Mouse (Mus musculus): ENCODE measurements around the gene Runx3.
"Not testable (repeated sequence)": the region's sequence is repeated elsewhere in the genome, so short reads cannot be mapped to it uniquely, and the experiment has no call there.

Runx3 gene

DNA sequence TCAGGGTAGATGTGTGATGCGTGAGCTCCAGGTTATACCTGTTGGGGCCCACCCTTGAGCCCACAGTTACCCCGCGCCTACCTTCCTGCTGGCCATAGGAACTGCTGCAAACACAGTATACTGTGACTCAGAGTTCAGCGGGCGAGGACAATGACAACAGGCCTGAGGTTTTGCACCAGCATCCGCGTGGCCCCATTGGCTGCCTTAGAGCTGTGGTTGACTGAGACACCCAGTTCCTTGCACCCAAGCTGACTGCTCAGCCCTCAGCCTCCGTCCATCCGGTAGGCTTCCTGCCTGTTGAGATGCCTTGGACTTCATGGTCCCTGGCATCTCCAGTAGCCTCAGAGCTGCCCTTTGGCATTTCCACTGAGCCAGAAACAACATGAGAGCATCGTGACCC lies 48.6 kb downstream of the Runx3 start:
- no peak for DNase-seq (ENCODE audit: low spot score in 2 of 2)

DNA sequence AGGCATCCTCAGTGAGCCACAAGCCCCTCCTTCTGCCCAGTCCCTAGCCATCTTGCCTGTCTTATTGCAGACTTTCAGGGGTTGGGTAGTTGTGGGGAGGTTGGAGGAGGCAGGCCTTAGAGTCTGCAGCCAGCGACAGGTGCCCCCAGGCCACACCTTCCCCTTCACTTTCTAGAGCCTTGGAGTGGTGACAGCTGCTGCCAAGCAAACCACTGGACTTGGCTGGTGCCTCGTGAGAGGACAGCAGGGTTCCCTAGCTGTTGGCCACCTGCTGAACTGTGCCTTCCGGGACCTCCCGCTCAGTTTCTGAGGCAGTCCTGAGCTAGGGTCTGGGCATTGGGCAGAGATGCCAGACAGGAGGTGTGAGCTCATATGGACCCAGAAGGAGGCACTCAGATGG lies 49.0 kb downstream of the Runx3 start:
- DNase-seq (ENCODE audit: low spot score in 2 of 2): no peak

DNA sequence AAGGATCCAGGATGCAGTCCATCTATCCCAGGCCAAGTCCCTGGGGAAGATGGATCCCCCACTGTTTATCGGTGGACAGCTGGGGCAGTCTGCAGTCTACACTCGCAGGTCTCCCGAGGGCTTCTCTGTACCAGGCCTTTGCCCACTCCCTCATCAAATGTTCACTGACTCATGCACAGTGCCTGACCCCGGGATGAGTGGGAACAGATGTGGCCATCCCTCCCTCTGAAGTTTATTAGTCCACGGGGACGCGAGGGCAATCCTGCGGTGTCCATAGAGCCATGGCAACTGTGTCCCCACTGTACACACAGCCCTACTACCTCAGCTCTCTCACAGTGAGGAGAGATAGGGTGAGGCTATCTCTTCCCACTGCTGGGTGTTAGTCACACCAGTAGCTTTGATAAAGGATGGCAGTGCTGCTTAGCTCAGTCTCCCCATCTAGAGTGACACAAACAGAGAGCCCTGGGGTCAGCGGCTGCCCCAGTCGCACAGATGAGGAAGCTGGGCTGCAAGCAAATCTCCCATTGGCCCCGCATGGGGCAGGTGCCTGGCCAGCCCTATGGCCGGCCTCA lies 50.9 kb downstream of the Runx3 start:
- DNase-seq (ENCODE audit: low spot score in 2 of 2): no peak

DNA sequence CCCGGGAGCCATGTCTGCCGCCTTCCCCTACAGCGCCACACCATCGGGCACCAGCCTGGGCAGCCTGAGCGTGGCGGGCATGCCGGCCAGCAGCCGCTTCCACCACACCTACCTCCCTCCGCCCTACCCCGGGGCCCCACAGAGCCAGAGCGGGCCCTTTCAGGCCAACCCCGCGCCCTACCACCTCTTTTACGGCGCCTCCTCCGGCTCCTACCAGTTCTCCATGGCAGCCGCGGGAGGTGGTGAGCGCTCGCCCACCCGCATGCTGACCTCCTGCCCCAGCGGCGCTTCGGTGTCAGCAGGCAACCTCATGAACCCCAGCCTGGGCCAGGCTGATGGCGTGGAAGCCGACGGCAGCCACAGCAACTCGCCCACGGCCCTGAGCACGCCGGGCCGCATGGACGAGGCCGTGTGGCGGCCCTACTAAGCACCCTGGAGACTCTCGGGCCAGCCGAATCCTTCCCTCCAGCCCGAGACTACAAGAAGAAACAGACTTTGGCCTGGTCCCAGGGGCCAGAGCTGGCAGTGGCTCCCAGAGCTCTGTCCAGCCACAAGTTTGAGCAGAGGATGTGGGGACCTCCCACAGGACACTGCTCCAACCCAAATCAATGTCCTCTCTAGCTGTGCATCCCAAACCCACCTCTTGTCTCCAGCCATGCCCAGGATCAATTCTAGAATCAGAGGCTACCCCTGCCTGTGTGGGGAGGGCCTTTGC lies 55.1 kb downstream of the Runx3 start:
- DNase-seq (ENCODE audit: low spot score in 2 of 2): no peak

GRCm38 (mm10) chr4:135177568-135177967 lies 57.1 kb downstream of the Runx3 start:
- DNase-seq (ENCODE audit: low spot score in 2 of 2): no peak

DNA sequence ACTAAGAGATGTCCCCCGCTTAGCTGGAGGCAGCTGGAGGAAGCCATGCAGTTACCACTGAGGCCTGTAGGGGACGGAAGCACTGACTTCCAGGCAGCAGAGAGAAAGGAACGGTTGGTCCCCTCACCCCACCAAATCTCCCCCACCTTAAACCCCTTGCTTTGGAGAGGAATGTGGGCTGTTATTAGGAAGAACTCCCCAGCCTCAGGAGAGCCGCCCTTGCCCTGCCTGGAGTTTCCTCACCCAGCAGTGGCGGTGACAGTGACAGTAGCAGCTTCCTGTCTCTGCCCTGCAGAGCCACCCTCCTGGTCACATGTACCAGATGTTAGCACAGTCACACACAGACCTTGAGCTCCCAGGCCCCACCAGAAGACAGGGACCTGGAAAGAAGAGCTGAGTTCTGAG lies 58.6 kb downstream of the Runx3 start:
- DNase-seq (ENCODE audit: low spot score in 2 of 2): no peak

DNA sequence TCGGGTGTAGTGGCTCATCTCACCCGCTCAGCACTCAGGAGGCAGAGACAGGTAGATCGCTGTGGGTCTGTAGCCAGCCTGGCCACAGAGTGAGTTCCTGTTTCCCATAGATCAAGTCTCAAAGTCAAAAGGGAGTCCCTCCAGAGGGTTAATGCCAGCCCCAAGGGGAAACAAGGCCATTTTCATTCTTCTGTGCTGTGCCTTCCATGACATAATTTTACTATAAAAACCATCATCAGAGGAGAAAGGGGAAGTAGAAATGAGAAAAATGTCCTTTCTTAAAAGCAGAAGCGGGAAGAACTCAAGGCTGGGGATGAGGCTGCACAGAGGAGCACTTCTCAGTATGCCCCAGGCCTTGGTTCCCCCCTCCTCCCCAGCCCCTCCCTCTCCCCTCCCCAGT lies 61.4 kb downstream of the Runx3 start:
- no peak for DNase-seq (ENCODE audit: low spot score in 2 of 2)

- DNase-seq (ENCODE audit: low spot score in 2 of 2): not testable (repeated sequence)
Observed at GRCm38 (mm10) chr4:135184277-135184676, 63.8 kb downstream of the Runx3 start.

GRCm38 (mm10) chr4:135189452-135190008 lies 69.1 kb downstream of the Runx3 start:
- no peak for DNase-seq (ENCODE audit: low spot score in 2 of 2)

DNA sequence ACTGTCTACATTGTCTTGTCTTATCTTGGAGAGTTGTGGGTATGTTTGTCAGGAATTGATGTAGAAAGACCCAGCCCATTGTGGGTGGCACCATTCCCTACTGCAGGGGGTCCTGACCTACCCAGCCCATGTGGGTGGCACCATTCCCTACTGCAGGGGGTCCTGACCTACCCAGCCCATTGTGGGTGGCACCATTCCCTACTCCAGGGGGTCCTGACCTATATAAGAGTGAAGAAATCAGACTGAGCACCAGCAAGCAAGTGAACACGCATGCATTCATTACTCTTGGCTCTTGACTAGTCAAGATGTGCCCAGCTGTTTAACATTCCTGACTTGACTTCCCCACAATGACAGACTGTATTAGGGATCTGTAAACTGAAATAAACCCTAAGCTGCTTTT lies 69.9 kb downstream of the Runx3 start:
- no peak for DNase-seq (ENCODE audit: low spot score in 2 of 2)

DNA sequence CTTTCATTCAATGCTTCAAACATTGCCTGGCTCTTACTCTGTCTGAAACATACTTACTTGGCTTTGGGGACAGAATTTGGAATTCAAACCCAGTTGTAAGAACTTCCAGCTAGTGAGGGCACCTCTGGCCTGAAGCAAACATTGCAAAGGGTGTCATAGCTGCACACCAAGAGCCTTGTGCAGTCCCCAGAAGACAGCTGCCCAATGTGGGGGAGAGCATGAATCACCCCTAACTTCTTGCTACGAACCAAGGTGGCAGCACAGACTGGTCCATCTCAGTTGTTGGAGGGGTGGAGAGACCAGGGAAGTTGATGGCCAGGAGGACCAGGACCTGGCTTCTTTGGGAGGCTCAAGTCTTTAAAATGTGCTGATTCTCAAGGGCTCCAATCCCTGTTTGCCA lies 70.7 kb downstream of the Runx3 start:
- no peak for DNase-seq (ENCODE audit: low spot score in 2 of 2)

DNA sequence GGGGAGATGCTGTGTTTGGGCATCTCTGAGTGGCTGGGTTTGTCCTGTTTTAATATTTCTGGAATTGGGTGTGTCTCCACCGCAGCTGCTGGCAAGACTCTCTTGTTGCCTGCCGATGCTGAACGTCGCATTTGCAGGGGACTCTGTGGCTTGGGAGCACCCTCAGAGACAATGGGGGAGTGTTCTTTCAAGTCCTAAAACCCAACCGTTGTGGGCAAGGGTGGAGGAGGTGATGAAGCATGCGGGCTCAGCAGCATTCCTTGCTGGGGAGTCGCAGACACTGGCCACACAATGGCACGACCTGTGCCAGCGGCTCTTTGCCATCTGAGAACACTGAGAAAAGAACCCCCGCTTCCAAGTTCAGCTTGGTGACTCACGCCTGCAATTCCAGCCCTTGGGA lies 71.2 kb downstream of the Runx3 start:
- no peak for DNase-seq (ENCODE audit: low spot score in 2 of 2)

DNA sequence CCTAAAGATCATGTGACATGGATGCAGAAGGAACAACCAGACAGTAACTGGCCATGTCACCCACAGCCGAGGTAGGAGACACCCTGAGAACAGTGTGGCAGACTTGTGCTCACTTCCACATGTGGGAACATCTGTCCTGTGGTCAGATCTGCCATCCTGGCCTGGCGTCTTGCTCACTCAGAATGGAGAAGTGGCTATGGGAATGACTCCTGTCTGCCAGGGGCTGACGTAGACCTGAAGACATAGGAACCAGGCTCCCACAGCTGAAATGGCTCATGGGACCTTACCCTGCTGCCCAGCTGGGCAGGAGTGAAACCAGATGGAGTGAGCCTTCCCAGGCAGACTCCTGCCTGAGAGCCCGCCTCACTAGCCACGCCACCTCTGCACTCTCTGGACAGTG lies 72.4 kb downstream of the Runx3 start:
- DNase-seq (ENCODE audit: low spot score in 2 of 2): no peak

DNA sequence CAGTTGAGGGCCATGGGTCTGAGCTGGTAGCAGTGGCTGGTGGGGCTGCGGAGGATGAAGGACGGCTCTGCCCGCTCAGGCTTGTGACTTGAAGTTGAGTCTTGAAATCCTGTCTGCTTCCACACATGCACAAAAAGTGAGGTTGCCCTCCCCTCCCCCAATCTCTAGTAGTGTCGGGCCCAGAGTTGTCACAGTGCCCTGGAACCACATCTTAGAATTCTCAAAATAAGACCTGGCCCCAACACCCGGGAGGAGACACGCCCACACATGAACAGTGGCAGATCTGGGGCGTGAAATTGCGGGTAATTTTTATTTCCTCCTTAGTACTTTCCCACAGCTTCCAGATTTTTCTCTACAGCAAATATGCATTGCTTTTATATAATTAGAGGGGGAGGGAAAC lies 77.4 kb downstream of the Runx3 start:
- no peak for DNase-seq (ENCODE audit: low spot score in 2 of 2)

DNA sequence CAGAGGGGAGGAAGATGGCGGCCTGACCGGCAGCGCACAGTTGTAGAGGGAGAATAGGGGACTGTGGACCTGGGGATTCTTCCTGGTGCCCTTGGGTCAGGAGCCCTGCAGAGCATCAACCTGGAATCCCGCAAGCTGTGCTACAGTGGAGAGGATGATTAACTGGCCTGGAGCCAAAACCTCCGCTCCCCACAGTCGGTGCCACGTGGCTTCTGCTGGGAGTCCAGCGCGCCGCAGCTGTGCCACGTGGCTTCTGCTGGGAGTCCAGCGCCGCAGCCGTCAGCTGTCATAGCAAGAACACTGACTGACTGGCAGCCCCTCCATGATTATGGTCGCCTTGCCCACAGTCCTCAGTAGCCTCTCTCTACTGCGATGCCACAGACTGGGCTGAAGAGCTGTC lies 81.3 kb downstream of the Runx3 start:
- DNase-seq (ENCODE audit: low spot score in 2 of 2): no peak

DNA sequence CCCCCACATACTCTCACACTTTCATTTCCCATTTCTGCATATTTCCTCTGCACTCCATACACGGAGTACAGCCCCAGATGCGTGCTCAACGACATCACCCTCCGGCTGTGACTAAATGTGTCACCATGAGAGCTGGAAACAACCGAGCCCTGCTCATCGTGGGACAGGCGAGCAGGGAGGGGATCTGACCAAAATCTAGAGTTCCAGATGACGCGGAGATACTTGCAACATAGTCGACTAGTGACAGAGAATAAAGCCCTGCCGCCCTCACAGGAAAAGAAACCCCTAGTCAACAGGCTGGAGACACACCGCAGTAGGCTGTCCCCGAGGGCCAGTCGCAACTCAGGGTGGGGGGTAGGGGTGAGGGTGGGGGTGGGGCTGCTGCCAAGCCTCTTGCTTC lies 82.8 kb downstream of the Runx3 start:
- peak in 1 of 2 experiments; percentile 21 for DNase-seq (ENCODE audit: low spot score in 2 of 2)

GRCm38 (mm10) chr4:135203806-135204560 lies 83.5 kb downstream of the Runx3 start:
- DNase-seq (ENCODE audit: low spot score in 2 of 2): no peak

DNA sequence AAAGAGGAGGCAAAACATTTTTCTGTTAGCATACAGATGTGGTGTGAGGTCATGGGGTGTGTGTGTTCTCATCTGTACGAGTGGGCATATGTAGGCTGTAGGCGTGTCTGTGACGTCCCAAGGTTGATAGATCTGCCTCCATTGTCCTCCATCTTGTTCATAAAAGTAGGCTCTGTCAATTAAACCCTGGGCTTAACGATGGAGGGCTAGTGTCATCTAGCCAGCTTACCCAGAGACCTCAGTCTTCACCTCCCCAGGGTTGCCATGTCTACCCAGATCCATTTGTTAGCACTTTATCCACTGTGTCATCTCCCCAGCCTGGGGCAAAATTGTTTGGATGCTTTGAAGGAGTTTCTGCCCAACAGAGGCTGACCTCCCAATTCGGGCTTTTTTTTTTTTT lies 84.2 kb downstream of the Runx3 start:
- no peak for DNase-seq (ENCODE audit: low spot score in 2 of 2)

DNA sequence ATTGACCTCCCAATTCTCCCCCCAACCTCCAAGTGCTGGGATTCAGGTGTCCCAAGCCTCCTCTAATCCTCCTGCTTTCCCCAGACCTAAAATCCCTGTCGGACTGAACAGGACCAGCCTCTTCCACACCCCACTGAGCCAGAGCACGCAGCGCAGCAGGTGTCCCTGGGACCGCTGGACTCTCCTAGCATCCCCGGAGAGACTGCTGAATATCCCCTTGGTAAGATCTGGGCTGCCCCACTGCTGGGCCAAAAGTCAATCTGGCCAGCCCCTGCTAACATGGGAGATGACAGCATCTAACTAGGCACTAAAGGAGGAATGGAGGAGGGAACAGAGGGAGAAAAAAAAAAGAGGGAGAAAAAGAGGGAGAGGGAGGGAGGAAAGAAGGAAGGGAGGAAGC lies 84.8 kb downstream of the Runx3 start:
- no peak for DNase-seq (ENCODE audit: low spot score in 2 of 2)

- DNase-seq (ENCODE audit: low spot score in 2 of 2): peak; percentile 63 to 64
Observed at GRCm38 (mm10) chr4:135205711-135206600, 85.5 kb downstream of the Runx3 start.

GRCm38 (mm10) chr4:135209846-135210245 lies 89.4 kb downstream of the Runx3 start:
- no peak for DNase-seq (ENCODE audit: low spot score in 2 of 2)

DNA sequence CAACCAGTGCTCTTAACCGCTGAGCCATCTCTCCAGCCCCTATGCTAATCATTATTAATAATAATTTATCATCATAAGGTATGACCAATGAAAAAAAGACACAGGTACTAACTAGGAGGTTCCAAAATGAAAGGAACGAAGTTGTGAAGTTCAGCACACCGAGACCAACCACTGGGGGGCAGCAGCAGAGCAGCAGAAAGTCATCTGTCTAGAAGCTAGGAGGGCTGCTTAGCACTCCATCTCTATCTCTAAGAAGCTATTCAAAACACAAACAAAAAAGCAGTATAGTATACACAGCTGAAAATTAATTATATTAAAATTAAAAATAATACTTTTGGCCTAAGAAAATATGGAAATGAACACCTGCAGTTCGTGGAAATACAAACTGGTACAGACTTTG lies 99.2 kb downstream of the Runx3 start:
- DNase-seq (ENCODE audit: low spot score in 2 of 2): peak; percentile 51 to 67
